In genomic region chr17:26753476-26753875, GRCm38 (mm10) we compare ENCODE assay signal across 15 mouse cellular contexts. TPM values are rescaled to one million over a fixed set of nuclear protein-coding genes. Genes with fewer than 3 reads are reported as not detected.
DNase-seq lines count a peak whose midpoint lies in the region; ATAC-seq and TF ChIP-seq lines count a peak whose summit lies in the region.
"Had no signal": no experiment of that assay in that cellular context is flagged by ENCODE, and none has a peak within 500 bp of the region (broad histone marks: within the 10 kb centered on the region; RNA-seq: fewer than 3 reads in every experiment).

No protein-coding gene starts in this region.

- H3K36me3 ChIP-seq in lung, postnatal 0 days (ENCODE audit: insufficient read depth, low read length) = 0 out of 2 replicates have a peak, but pooled peaks cover 3% of the 10 kb centered on the region
- H3K36me3 ChIP-seq: hindbrain, embryonic 15.5 days; limb, embryonic 10.5 days had no signal

- DNase-seq in lung, postnatal 36 days = peak; percentile 28
- DNase-seq in lung, postnatal 0 days (ENCODE audit: low spot score) = no peak
- peak; percentile 50 for DNase-seq in Muller cell, postnatal 12 days (ENCODE audit: inconsistent ontology term)
- DNase-seq in induced T-regulatory cell, adult 2 months (ENCODE audit: low read depth) = peak; percentile 71
- DNase-seq in skeletal muscle tissue, adult 2 months (ENCODE audit: low read depth, low spot score) = peak; percentile 15
- DNase-seq in right cerebral cortex, postnatal 4 days = no peak
- no peak for DNase-seq in cerebellum, adult 11 months
- no peak for DNase-seq in retina, postnatal 1 day
- DNase-seq: right cerebral cortex, postnatal 25 days; thymus, postnatal 36 days had no signal

- 83% methylated on average over 2 of the region's 2 CpGs for whole genome bisulfite sequencing in lung, postnatal 0 days

- no peaks in the 10 kb centered on the region for H3K27me3 ChIP-seq in lung, postnatal 0 days (replicated peaks; ENCODE audit: insufficient read depth, low read length)
- H3K27me3 ChIP-seq: hindbrain, embryonic 15.5 days had no signal

- H3K4me1 ChIP-seq in lung, postnatal 0 days (ENCODE audit: insufficient read depth, low read depth, low read length) = no peaks in the 10 kb centered on the region
- H3K4me1 ChIP-seq: hindbrain, embryonic 15.5 days; limb, embryonic 10.5 days had no signal

- no peak overlapping the region for H3K9ac ChIP-seq in lung, postnatal 0 days (replicated peaks; ENCODE audit: low read depth)
- H3K9ac ChIP-seq: hindbrain, embryonic 15.5 days; liver, embryonic 14.5 days had no signal

- H3K4me2 ChIP-seq in lung, postnatal 0 days (replicated peaks; ENCODE audit: low read depth, low read length) = no peak overlapping the region
- H3K4me2 ChIP-seq: hindbrain, embryonic 15.5 days had no signal

- no peak for TF ChIP-seq CTCF in lung, postnatal 0 days (IDR thresholded peaks at IDR 0.05)

- TF ChIP-seq EP300 in lung, postnatal 0 days (IDR thresholded peaks at IDR 0.05) = no peak

- no peak overlapping the region for H3K27ac ChIP-seq in lung, postnatal 0 days (ENCODE audit: low read length)
- H3K27ac ChIP-seq: hindbrain, embryonic 15.5 days; kidney, postnatal 0 days; limb, embryonic 10.5 days; liver, embryonic 14.5 days had no signal

- H3K4me3 ChIP-seq in lung, postnatal 0 days (ENCODE audit: low read depth, low read length) = no peak overlapping the region
- H3K4me3 ChIP-seq: hindbrain, embryonic 15.5 days; limb, embryonic 10.5 days had no signal

- no peak for ATAC-seq in lung, postnatal 0 days

- H3K9me3 ChIP-seq in lung, postnatal 0 days (ENCODE audit: low read length) = no peaks in the 10 kb centered on the region
- H3K9me3 ChIP-seq: G1E; hindbrain, embryonic 15.5 days; limb, embryonic 10.5 days had no signal

RNA-seq across cellular contexts. Expression of gene Bnip1, which starts 27.4 kb away (rescaled TPM):
- polyA plus RNA-seq in lung, postnatal 0 days (2015; fragmentation: Nextera tagmentation; extraction: Ambion mirVana) = 22.6 and 23.7 TPM in 2 replicates

RNA-seq across cellular contexts. Expression of gene Crebrf, which starts 38.0 kb away (rescaled TPM):
- 37.2 and 38.7 TPM in 2 replicates for polyA plus RNA-seq in lung, postnatal 0 days (2015; fragmentation: Nextera tagmentation; extraction: Ambion mirVana)

Comparison
In these comparisons a context has a peak if more than half of its experiments do, and no peak if none do; other contexts are left out.
1. DNase-seq: peak in lung, postnatal 36 days (single experiment), Muller cell, postnatal 12 days (single experiment), induced T-regulatory cell, adult 2 months (single experiment) and skeletal muscle tissue, adult 2 months (single experiment); none in lung, postnatal 0 days (single experiment), right cerebral cortex, postnatal 4 days (single experiment), cerebellum, adult 11 months (single experiment) and retina, postnatal 1 day (single experiment).